Mouse (Mus musculus) urinary bladder, adult 2 months (tissue): ENCODE measurements around the gene Wdr54. TPM values are rescaled to one million over a fixed set of nuclear protein-coding genes. Genes with fewer than 3 reads are reported as not detected.
A peak's percentile ranks its signal among the peaks of the same experiment; 100 is the strongest.

Source experiments
- DNase-seq: peaks from one replicate; pipeline ENCODE4 v3.0.0; 2022; ENCODE audit warnings: low spot score
- polyA plus RNA-seq: library from polyadenylated mRNA; depleted of rRNA; stranded (reverse); fragments of >200 nt; gene quantifications from 2 replicates; pipeline ENCODE4 v1.2.3, GENCODE M21; 2012

Wdr54 gene
- polyA plus RNA-seq, 1 experiment, result 5.6 TPM

GRCm38 (mm10) chr6:83131469-83132034 is 24.6 kb downstream of the Wdr54 start:
- DNase-seq, result no peak

GRCm38 (mm10) chr6:83127419-83127818 is 28.8 kb downstream of the Wdr54 start:
- no peak for DNase-seq

- DNase-seq, result no peak
Measured at GRCm38 (mm10) chr6:83125331-83125730, 30.9 kb downstream of the Wdr54 start, which contains the start of gene Ino80b. Ino80b (minus strand) TSS chr6:83125431.

- peak; percentile 69 for DNase-seq
Measured at GRCm38 (mm10) chr6:83124851-83125312, 31.3 kb downstream of the Wdr54 start.

GRCm38 (mm10) chr6:83122961-83123360 is 33.2 kb downstream of the Wdr54 start:
- no peak for DNase-seq

- no peak for DNase-seq
Measured at GRCm38 (mm10) chr6:83121863-83122710, 34.1 kb downstream of the Wdr54 start.

- DNase-seq, result peak; percentile 84
Measured at GRCm38 (mm10) chr6:83120930-83121862, 35.0 kb downstream of the Wdr54 start, which contains the start of gene Wbp1. Wbp1 (minus strand) TSS chr6:83121559.

- DNase-seq, result peak; percentile 26
Measured at GRCm38 (mm10) chr6:83119734-83120051, 36.5 kb downstream of the Wdr54 start.

GRCm38 (mm10) chr6:83118825-83119733 is 37.1 kb downstream of the Wdr54 start:
- DNase-seq, result peak; percentile 18

GRCm38 (mm10) chr6:83118369-83118768 is 37.8 kb downstream of the Wdr54 start:
- DNase-seq, result no peak

GRCm38 (mm10) chr6:83117616-83118015 is 38.6 kb downstream of the Wdr54 start:
- DNase-seq, result no peak

- no peak for DNase-seq
Measured at GRCm38 (mm10) chr6:83117165-83117438, 39.1 kb downstream of the Wdr54 start.

GRCm38 (mm10) chr6:83116373-83117164 is 39.6 kb downstream of the Wdr54 start:
- DNase-seq, result no peak

- DNase-seq, result no peak
Measured at GRCm38 (mm10) chr6:83115682-83116372, 40.4 kb downstream of the Wdr54 start.

GRCm38 (mm10) chr6:83115011-83115671 is 41.1 kb downstream of the Wdr54 start, which contains the start of gene Mogs:
Mogs (plus strand) TSS chr6:83115496.
- peak; percentile 95 for DNase-seq

GRCm38 (mm10) chr6:83111510-83112136 is 44.6 kb downstream of the Wdr54 start:
- no peak for DNase-seq

- peak; percentile 80 for DNase-seq
Measured at GRCm38 (mm10) chr6:83108762-83109668, 47.2 kb downstream of the Wdr54 start, which contains the start of gene Mrpl53. Mrpl53 (plus strand) TSS chr6:83109040.
